Mouse (Mus musculus) ovary, postnatal 14 days (tissue): ENCODE measurements around the gene Sub1.

Source experiments
- DNase-seq: peaks from one replicate; pipeline ENCODE4 v3.0.0; 2022; ENCODE audit warnings: low spot score

Gene Sub1

GRCm38 (mm10) chr15:11966367-11966766, 30.4 kb downstream of the Sub1 start:
- DNase-seq: peak; percentile 48

GRCm38 (mm10) chr15:11965201-11965845, 31.5 kb downstream of the Sub1 start:
- no peak for DNase-seq

- no peak for DNase-seq
Observed at GRCm38 (mm10) chr15:11963791-11964525, 32.8 kb downstream of the Sub1 start.

GRCm38 (mm10) chr15:11959716-11960115, 37.1 kb downstream of the Sub1 start:
- DNase-seq: no peak

- no peak for DNase-seq
Observed at GRCm38 (mm10) chr15:11956129-11956528, 40.7 kb downstream of the Sub1 start.

- no peak for DNase-seq
Observed at GRCm38 (mm10) chr15:11954190-11954589, 42.6 kb downstream of the Sub1 start.

GRCm38 (mm10) chr15:11952159-11952558, 44.6 kb downstream of the Sub1 start:
- no peak for DNase-seq

- no peak for DNase-seq
Observed at GRCm38 (mm10) chr15:11951181-11951580, 45.6 kb downstream of the Sub1 start.

GRCm38 (mm10) chr15:11950144-11950543, 46.6 kb downstream of the Sub1 start:
- DNase-seq: no peak

GRCm38 (mm10) chr15:11949490-11949889, 47.3 kb downstream of the Sub1 start:
- DNase-seq: no peak

- DNase-seq: no peak
Observed at GRCm38 (mm10) chr15:11940855-11941254, 55.9 kb downstream of the Sub1 start.
